Mouse (Mus musculus) naive thymus-derived CD4-positive, alpha-beta T cell, adult 2 months (primary cell): ENCODE results near the gene Polr3gl.
A peak's percentile ranks its signal among the peaks of the same experiment; 100 is the strongest.

Experiments
- DNase-seq: peaks from one replicate; pipeline ENCODE4 v3.0.0-alpha.2; 2011; ENCODE audit warnings: low read depth

Polr3gl gene

DNA sequence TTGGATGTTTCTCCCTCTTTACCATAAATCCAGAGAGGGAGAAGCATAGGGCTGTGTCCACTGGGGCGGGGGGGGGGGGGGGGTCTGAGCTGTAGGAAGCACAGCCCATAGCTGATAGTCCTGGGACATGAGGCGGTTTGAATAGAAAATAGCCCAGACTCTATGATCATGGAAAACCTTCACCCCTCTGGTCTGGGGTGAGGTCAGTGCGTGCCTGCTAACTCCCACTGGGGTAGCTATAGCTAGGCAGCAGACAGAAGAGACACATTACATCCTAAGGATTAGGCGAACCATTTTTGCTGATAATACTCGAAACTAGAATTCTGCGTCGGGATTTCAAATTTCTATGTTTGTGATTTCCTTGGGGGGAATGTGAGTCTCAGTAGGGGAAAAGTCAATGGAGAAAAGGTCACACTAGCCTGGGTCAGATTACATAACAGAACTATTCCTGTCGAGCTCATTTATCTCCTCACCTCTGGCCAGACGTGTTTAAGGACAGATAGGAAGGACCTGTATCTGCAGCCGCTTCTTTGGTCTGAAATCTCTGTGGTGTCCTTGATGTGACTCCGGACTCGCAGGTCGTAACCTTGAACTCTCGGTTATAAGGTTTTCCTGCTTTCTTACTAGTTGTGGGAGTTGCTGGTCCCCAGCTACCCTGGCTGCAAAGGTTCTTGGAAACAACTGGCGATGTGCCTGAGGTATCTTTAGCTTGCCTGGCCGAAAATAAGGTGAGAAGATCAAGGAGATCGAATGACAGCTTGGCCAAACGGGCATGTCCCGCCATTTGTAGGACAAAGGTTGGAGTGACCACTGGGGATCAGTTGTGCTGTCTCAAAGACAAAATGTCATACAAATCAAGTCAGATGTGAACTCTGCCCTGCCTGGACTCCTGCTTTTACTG lies 20.1 kb downstream of the Polr3gl start:
- DNase-seq: peak; percentile 10

GRCm38 (mm10) chr3:96571896-96572698 lies 21.9 kb downstream of the Polr3gl start:
- DNase-seq: peak; percentile 51

DNA sequence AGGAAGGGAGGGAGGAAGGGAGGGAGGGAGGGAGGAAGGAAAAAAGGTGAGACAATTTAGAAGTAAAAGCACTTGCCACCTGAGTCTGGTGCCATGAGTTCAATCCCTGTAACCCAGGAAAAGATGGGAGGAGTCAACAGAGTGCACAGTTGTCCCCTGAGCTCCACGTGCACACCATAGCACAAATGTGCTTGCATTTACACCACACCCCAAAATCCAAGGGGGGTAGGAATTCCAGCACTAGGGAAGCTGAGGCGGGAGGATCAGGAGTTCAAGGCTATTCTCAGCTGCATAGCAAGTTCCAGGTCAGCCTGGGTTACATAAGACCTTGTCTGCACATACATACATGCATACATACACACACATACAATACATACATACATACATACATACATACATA lies 22.6 kb downstream of the Polr3gl start:
- DNase-seq: peak; percentile 15

DNA sequence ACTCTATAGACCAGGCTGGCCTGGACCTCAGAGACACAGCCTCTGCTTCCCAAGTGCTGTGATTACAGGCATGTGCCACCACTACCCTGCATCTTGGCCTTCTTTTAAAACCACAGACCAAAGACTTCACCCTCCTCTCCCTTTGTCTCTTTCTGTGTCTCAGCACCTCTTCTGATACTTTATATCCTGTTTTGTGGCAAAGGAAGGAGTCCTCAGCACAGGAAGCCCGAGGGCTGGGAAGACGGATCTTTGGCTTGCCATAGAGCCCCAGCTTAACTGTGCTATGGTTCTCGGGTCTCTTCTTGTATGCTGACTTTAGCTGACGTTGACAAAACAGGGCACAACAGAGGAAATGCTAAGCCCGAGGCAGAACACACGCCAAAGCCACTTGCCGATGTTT lies 23.3 kb downstream of the Polr3gl start:
- peak; percentile 64 for DNase-seq

DNA sequence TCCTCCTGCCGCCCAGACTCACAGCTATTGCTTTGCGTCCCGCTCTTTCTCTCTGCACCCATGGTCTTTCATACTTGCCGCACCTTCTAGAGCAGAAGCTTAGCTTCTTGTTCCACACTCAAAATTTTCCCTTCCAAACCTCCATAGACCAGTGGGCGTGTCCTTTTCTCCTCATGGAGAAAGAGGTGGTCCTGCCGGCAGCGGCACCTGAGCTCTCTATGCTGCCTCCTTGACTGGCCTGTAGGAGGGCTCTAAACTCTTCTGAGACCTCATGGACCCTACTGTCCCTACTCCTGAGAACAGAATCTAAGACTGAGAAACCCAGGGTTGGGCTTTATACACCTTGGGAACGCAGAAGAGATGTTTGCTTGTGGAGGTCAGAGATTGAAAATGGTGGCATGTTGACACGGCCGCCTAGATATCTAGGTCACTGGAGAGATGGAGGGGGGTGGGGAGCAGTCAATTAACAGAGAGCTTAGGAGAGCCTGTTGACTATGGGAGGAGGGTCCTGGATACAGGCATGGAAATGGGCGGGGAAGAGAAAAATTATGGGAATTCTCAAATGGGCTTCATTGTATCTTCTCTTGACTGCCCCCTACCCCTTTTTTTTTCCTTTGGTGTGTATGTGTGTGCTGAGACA lies 23.9 kb downstream of the Polr3gl start:
- peak; percentile 9 for DNase-seq

- DNase-seq: no peak
These were observed 24.5 kb downstream of the Polr3gl start for GRCm38 (mm10) chr3:96569506-96569905.

DNA sequence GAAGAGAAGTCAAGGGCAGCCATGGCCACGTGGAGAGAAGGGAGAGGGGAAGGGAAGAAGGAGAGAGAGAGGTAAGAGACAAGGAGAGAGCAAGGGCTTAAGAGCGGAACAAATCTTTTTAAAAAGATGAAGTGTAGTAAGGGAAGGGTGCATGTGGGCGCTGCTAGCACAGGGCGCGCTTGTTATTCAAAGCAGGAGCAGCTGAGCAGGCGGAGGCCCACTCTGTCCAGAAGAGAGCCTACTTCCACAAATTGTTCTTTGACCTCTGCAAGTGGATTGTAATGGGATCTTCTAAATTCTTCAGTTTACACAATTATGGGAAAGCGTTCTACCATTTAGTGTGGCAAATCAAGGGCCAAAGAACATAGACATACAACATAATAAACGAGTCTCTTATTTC lies 25.4 kb downstream of the Polr3gl start:
- DNase-seq: no peak

- peak; percentile 66 for DNase-seq
These were observed 27.1 kb downstream of the Polr3gl start for GRCm38 (mm10) chr3:96566661-96567450.

- peak; percentile 9 for DNase-seq
These were observed 28.9 kb downstream of the Polr3gl start for GRCm38 (mm10) chr3:96565105-96565504.

DNA sequence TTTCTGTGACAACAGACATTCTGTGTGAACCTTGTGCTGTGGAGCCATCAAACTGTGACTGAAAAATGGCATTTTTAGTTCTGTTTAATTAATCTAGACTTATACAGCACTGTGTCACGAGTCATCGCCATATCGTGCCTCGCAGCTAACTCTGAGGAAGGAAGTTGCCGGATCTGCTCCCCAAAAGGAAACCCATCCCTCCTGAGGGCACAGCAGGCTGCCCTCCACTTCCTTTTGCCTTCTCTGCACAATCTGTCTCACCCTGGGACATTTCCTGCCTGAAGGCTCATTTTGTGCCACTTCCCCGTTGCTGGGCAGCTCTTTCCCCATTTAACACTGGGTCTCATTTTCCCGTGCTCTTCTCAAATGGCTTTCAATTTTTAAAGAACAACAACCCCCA lies 29.3 kb downstream of the Polr3gl start:
- DNase-seq: peak; percentile 74

- peak; percentile 44 for DNase-seq
These were observed 29.9 kb downstream of the Polr3gl start for GRCm38 (mm10) chr3:96563911-96564632.

- peak; percentile 76 for DNase-seq
These were observed 30.7 kb downstream of the Polr3gl start for GRCm38 (mm10) chr3:96563267-96563666.

DNA sequence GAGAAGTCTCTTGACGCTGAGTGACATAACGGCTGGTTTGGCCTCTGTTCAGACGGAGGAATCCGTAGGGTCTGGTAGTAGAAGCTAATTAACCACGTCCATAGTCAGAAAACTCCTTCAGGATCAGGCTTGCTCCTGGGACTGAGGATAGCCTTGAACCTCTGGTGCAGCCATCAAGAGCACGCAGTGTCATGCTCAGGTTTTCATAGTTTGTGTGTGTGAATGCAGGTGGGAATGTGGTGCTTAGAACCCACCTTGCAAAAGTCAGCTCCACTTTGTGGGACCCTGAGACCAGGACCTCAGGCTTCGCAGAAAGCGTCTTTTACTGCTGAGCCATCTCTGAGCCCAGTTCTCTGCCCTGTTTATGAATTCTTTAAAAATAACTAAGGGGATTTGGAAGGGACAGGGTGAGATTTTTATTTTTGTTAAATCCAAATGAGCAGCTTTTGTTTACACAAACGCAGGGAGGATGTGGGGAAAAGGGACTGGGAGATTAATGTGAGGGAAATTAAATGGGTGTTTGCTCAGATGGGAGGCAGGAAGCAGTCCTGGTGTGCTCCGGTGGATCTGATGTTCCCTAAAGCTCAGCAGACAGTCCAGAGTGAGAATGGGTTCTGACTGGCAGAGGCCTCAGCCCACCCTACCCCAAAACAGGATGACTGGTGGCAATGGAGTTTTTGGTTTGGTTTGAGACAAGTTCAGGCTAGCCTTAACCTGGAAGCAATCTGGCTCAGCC lies 31.9 kb downstream of the Polr3gl start:
- DNase-seq: peak; percentile 43

DNA sequence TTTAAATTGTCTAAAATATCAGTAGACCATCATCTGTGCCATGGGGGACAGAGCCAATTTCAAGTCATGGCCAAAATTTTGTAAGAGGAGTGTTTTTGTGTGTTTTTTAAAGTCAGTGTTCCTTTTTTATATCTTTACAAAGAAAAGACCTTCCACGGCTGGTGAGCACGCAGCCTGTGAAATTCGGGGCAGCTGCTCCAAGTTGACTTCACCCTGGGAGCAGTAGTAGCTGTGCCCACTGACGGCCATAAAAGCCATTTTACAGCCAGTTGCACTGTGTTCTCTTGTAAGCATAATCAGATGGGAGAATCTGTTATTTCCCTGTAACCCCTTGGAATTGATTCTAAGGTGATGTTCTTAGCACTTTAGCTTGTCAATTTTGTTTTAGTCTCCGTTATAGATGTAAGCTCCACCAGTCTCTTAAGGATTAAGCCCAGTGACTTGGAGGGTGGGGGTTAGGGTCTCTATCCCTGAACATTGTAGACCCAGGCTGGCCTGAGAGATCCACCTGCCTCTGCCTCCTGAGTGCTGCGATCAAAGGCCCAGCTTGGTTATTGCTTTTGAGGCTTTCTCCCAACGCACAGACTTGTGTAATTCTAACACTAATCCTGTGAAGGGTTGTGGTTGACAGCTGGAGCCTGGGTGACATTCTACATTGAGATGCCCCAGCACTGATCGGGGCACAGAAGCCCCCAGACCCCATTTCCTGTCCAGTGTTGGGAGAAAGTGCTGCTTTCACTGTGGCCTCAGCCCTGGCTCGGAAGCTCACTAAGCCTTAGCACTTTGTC lies 32.9 kb downstream of the Polr3gl start:
- DNase-seq: peak; percentile 40

DNA sequence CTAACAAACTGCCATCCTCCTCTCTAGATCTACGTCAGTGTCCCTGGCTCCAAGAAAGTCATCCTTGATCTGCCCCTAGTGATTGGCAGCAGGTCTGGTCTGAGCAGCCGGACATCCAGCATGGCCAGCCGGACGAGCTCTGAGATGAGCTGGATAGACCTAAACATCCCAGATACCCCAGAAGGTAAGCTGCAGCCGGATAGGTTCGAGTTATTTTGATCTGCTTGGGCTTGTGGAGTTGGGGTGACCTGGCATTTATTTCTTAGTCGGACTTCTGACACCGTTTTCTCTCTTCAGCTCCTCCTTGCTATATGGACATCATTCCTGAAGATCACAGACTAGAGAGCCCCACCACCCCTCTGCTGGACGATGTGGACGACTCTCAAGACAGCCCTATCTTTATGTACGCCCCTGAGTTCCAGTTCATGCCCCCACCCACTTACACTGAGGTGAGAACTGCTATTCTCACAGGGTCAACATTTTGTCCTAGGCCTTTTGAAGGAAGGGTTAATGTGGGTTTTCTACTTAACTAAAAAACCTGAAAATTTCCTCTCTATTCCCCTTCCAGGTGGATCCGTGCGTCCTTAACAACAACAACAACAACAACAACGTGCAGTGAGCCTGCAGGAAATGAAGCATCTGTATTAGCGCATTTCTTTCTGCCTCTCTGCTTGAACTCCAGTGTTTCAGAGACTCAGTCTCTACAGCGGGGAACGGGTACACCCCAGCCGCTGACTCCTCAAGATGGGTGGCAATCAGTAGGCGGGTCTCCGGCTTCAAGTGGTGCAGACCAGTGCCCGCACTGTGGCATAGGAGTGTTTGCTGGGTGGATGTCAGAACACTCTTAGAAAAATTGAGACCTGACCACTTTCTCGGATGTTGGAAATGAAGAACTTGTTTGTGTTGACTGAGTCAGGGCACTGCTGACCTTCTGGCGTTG lies 33.8 kb downstream of the Polr3gl start:
- DNase-seq: peak; percentile 54

DNA sequence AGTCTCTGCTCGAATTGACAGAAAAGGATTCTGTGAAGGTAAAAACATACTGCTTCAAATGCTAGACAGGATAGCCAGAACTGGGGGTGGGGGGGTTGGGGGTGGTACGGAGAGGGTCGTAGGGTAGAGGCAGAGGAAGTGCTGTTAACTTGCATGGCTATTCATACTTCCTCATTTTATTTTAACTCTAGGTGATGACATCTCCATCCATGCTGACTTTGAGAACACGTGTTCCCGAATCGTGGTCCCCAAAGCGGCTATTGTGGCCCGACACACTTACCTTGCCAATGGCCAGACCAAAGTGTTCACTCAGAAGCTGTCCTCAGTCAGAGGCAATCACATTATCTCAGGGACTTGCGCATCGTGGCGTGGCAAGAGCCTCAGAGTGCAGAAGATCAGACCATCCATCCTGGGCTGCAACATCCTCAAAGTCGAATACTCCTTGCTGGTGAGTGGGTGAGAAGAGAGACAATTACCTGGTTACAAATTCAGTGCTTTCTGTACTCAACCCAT lies 34.5 kb downstream of the Polr3gl start:
- DNase-seq: no peak

- DNase-seq: peak; percentile 57
These were observed 35.2 kb downstream of the Polr3gl start for GRCm38 (mm10) chr3:96558668-96559196.

GRCm38 (mm10) chr3:96558159-96558558 lies 35.8 kb downstream of the Polr3gl start:
- no peak for DNase-seq
